Mouse (Mus musculus) liver, adult 10 weeks (tissue): ENCODE data around the gene Olfr926. TPM values are rescaled to one million over a fixed set of nuclear protein-coding genes. Genes with fewer than 3 reads are reported as not detected.

Experiments
- polyA plus RNA-seq: library from polyadenylated mRNA; stranded (reverse); fragments of 350-450 nt; fragmentation: Illumina TruSeq; extraction: RNeasy Lipid Tissue Mini Kit (QIAGEN cat#74804); gene quantifications from one replicate; pipeline ENCODE4 v1.2.3, GENCODE M21; 2014; ENCODE audit warnings: low read depth, low replicate concordance

Gene Olfr926
- not detected for polyA plus RNA-seq

DNA sequence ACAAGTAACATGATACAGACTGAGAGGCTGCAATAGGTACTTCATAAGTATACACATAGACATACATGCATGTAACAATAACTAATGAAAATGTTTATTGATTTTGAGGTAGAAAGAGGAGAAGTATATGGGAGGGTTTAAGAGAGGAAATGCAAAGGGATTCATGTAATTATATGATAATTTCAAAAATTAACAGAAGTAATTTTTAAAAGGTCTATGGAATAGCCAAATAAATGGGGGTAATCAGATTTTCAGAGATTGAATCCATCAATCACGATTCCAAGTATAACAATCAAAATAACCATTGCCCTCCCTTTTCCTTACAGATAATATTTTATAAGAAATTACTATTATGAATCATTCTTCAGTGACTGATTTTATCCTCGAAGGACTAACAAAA is at the start of gene Olfr926:
Gene Olfr926, plus strand, starts transcription at position 301 of the 400 bp plus-strand sequence.

DNA sequence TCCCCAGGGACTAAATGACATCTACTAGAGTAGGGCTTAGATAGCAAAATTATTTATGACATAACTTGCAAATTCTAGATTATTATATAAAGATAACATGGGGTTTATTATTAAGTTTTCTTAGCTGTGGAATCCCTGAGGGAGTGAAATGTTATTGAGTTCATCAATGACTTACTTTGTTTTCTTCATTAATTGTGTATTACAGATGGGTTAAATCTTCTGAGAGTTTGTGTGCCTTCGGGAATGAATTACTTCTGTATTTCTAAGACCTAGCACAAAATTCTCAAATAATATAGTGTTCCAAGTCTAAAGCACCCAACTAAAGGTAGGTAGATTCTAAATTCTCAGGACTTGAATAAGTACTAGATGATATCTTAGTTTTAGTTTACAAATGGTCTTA is 32.8 kb upstream of the Olfr926 start, which contains the start of gene Olfr924:
Gene Olfr924, plus strand, starts transcription at position 301 of the 400 bp plus-strand sequence.

DNA sequence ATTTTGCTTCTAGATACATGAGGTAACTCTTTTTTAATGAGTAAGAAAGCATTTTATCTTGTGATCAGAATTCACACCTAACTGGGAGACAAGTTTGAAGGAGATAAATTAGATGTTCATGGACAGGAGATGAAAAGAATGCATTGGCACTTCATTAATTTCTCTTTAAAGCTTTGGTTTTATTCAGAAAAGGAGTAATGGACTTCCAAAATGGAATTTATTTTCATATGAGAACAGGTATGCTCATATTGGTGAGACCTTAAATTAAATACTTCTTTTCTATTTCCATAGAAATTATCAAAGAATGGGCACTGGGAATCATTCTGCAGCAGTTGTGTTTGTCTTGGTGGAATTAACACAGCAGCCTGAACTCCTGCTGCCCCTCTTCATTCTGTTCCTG is 22.2 kb upstream of the Olfr926 start, which contains the start of gene Olfr26:
Gene Olfr26, plus strand, starts transcription at position 301 of the 400 bp plus-strand sequence.

Other genes with a start within 250 kb of the Olfr926 start
- gene Olfr916, start 217.3 kb upstream of the Olfr926 start, polyA plus RNA-seq, result not detected
- gene Olfr917, start 211.3 kb upstream of the Olfr926 start, polyA plus RNA-seq, result not detected
- not detected for gene Olfr918, start 202.5 kb upstream of the Olfr926 start, polyA plus RNA-seq
- gene Olfr919, start 173.5 kb upstream of the Olfr926 start, polyA plus RNA-seq, result not detected
- 32.5 TPM for gene Vwa5a, start 158.9 kb upstream of the Olfr926 start, polyA plus RNA-seq
- gene Olfr920, start 124.8 kb upstream of the Olfr926 start, polyA plus RNA-seq, result 0.13 TPM
- not detected for gene Olfr921, start 104.1 kb upstream of the Olfr926 start, polyA plus RNA-seq
- not detected for gene Olfr922, start 62.5 kb upstream of the Olfr926 start, polyA plus RNA-seq
- not detected for gene Olfr923, start 50.6 kb upstream of the Olfr926 start, polyA plus RNA-seq
- gene Olfr924, start 32.7 kb upstream of the Olfr926 start, polyA plus RNA-seq, result not detected
- gene Olfr26, start 22.1 kb upstream of the Olfr926 start, polyA plus RNA-seq, result not detected
- gene Olfr930, start 52.7 kb downstream of the Olfr926 start, polyA plus RNA-seq, result not detected
- gene Olfr933, start 95.2 kb downstream of the Olfr926 start, polyA plus RNA-seq, result not detected
- not detected for gene Olfr934, start 111.2 kb downstream of the Olfr926 start, polyA plus RNA-seq
- gene Olfr935, start 122.6 kb downstream of the Olfr926 start, polyA plus RNA-seq, result not detected
- gene Olfr146, start 146.3 kb downstream of the Olfr926 start, polyA plus RNA-seq, result not detected
- gene Olfr937, start 187.8 kb downstream of the Olfr926 start, polyA plus RNA-seq, result not detected
- gene Olfr938, start 201.8 kb downstream of the Olfr926 start, polyA plus RNA-seq, result not detected